14 mouse cellular contexts compared by ENCODE assay signal in the genomic region with DNA sequence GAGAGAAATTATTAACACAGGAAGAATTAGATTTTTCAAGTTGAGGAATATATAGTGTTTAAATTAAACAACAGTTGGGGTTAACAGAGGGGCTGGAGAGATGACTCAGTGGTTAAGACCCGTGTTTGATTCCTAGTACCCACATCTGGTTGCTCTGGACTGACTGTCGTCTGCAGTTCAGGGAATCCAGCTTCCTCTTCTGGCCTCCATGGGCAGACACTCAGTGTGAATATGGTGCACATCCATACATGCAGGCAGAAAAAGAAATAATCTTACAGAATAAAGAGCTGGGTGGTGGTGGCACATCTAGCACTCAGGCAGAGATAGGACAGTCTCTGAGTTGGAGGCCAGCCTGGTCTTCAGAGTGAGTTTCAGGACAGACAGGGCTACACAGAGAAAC. TPM values are rescaled to one million over a fixed set of nuclear protein-coding genes. Genes with fewer than 3 reads are reported as not detected.
DNase-seq lines count a peak whose midpoint lies in the region; ATAC-seq lines count a peak whose summit lies in the region.
"Had no signal": no experiment of that assay in that cellular context is flagged by ENCODE, and none has a peak within 500 bp of the region (broad histone marks: within the 10 kb centered on the region; RNA-seq: fewer than 3 reads in every experiment).

No protein-coding gene starts in this region.

- H3K4me1 ChIP-seq in intestine, embryonic 14.5 days (replicated peaks; ENCODE audit: control insufficient read depth, insufficient read depth, low read length) = peaks cover 14% of the 10 kb centered on the region
- H3K4me1 ChIP-seq in intestine, embryonic 16.5 days (ENCODE audit: control insufficient read depth, insufficient read depth, low read length) = peaks cover 17% of the 10 kb centered on the region
- peaks cover 23% of the 10 kb centered on the region for H3K4me1 ChIP-seq in embryonic facial prominence, embryonic 10.5 days
- peaks cover 38% of the 10 kb centered on the region for H3K4me1 ChIP-seq in hindbrain, embryonic 13.5 days (replicated peaks)
- H3K4me1 ChIP-seq in midbrain, embryonic 12.5 days = peaks cover 29% of the 10 kb centered on the region

- no peaks in the 10 kb centered on the region for H3K9me3 ChIP-seq in intestine, embryonic 14.5 days (ENCODE audit: control insufficient read depth, low read length)
- H3K9me3 ChIP-seq in intestine, embryonic 16.5 days (ENCODE audit: control insufficient read depth, low read length) = no peaks in the 10 kb centered on the region
- no peaks in the 10 kb centered on the region for H3K9me3 ChIP-seq in embryonic facial prominence, embryonic 10.5 days
- no peaks in the 10 kb centered on the region for H3K9me3 ChIP-seq in hindbrain, embryonic 13.5 days
- H3K9me3 ChIP-seq in midbrain, embryonic 12.5 days = no peaks in the 10 kb centered on the region
- H3K9me3 ChIP-seq: embryonic facial prominence, embryonic 12.5 days had no signal

- H3K4me3 ChIP-seq in intestine, embryonic 14.5 days (ENCODE audit: low read depth, low read length) = no peak overlapping the region
- H3K4me3 ChIP-seq in intestine, embryonic 16.5 days (ENCODE audit: low read length) = no peak overlapping the region
- H3K4me3 ChIP-seq in embryonic facial prominence, embryonic 10.5 days = peak overlapping the region; percentile 96
- peak overlapping the region; percentile 89 for H3K4me3 ChIP-seq in hindbrain, embryonic 13.5 days
- H3K4me3 ChIP-seq in midbrain, embryonic 12.5 days = no peak overlapping the region
- H3K4me3 ChIP-seq: embryonic facial prominence, embryonic 12.5 days had no signal

- no peak overlapping the region for H3K27ac ChIP-seq in intestine, embryonic 14.5 days (ENCODE audit: low read depth)
- no peak overlapping the region for H3K27ac ChIP-seq in intestine, embryonic 16.5 days (ENCODE audit: low read length)
- no peak overlapping the region for H3K27ac ChIP-seq in embryonic facial prominence, embryonic 10.5 days (replicated peaks)
- no peak overlapping the region for H3K27ac ChIP-seq in hindbrain, embryonic 13.5 days
- no peak overlapping the region for H3K27ac ChIP-seq in midbrain, embryonic 12.5 days (replicated peaks)
- H3K27ac ChIP-seq: embryonic facial prominence, embryonic 12.5 days had no signal

- H3K36me3 ChIP-seq in intestine, embryonic 14.5 days (ENCODE audit: control insufficient read depth, insufficient read depth, low read length) = peaks cover 52% of the 10 kb centered on the region
- peaks cover 1% of the 10 kb centered on the region; the same call in 1 of the 2 replicates for H3K36me3 ChIP-seq in intestine, embryonic 16.5 days (ENCODE audit: control insufficient read depth, insufficient read depth, low read length)
- H3K36me3 ChIP-seq in embryonic facial prominence, embryonic 10.5 days (replicated peaks) = peaks cover 56% of the 10 kb centered on the region
- peaks cover 42% of the 10 kb centered on the region for H3K36me3 ChIP-seq in hindbrain, embryonic 13.5 days
- H3K36me3 ChIP-seq in midbrain, embryonic 12.5 days = peaks cover 36% of the 10 kb centered on the region

- no peak for ATAC-seq in intestine, embryonic 14.5 days (replicated peaks; ENCODE audit: low FRiP score, low TSS enrichment, low read depth)
- no peak for ATAC-seq in intestine, embryonic 16.5 days
- ATAC-seq in hindbrain, embryonic 13.5 days (ENCODE audit: low FRiP score) = no peak
- no peak for ATAC-seq in midbrain, embryonic 12.5 days (ENCODE audit: low FRiP score, low read depth)
- ATAC-seq: intestine, postnatal 0 days had no signal

- DNase-seq in intestine, embryonic 14.5 days (ENCODE audit: low spot score) = no peak
- no peak for DNase-seq in embryonic facial prominence, embryonic 10.5 days (ENCODE audit: low spot score)
- DNase-seq in left cerebral cortex, adult 9 months (ENCODE audit: low spot score in 2 of 2) = no peak
- no peak for DNase-seq in spleen, postnatal 4 days (ENCODE audit: low spot score in 2 of 2)
- DNase-seq in testis, postnatal 14 days (ENCODE audit: low spot score) = no peak
- DNase-seq: gastrocnemius, postnatal 14 days; layer of hippocampus, postnatal 36 days; lung, postnatal 10 days; thymus, postnatal 36 days had no signal

- H3K4me2 ChIP-seq in intestine, embryonic 14.5 days (ENCODE audit: low read length) = peak overlapping the region; percentile 59
- no peak overlapping the region for H3K4me2 ChIP-seq in intestine, embryonic 16.5 days (ENCODE audit: low read depth, low read length)
- H3K4me2 ChIP-seq in hindbrain, embryonic 13.5 days = peak overlapping the region; percentile 77
- peak overlapping the region; percentile 62 for H3K4me2 ChIP-seq in midbrain, embryonic 12.5 days (replicated peaks)

- 62% methylated on average over 2 of the region's 2 CpGs for WGBS in intestine, embryonic 14.5 days
- WGBS in intestine, embryonic 16.5 days = 49% methylated on average over 2 of the region's 2 CpGs
- 82% methylated on average over 2 of the region's 2 CpGs for WGBS in embryonic facial prominence, embryonic 10.5 days
- 86% methylated on average over 2 of the region's 2 CpGs for WGBS in hindbrain, embryonic 13.5 days
- WGBS in midbrain, embryonic 12.5 days = 75% methylated on average over 2 of the region's 2 CpGs

- H3K9ac ChIP-seq in intestine, embryonic 14.5 days (ENCODE audit: low read length) = no peak overlapping the region
- H3K9ac ChIP-seq in intestine, embryonic 16.5 days (ENCODE audit: low read depth, low read length) = no peak overlapping the region
- peak overlapping the region; percentile 39; the same call in 1 of the 2 replicates for H3K9ac ChIP-seq in hindbrain, embryonic 13.5 days
- H3K9ac ChIP-seq in midbrain, embryonic 12.5 days (replicated peaks) = no peak overlapping the region
- H3K9ac ChIP-seq: embryonic facial prominence, embryonic 12.5 days had no signal

- H3K27me3 ChIP-seq in intestine, embryonic 14.5 days (replicated peaks; ENCODE audit: control insufficient read depth, insufficient read depth, low read length) = no peaks in the 10 kb centered on the region
- H3K27me3 ChIP-seq in intestine, embryonic 16.5 days (replicated peaks; ENCODE audit: control insufficient read depth, insufficient read depth, low read length) = no peaks in the 10 kb centered on the region
- no peaks in the 10 kb centered on the region for H3K27me3 ChIP-seq in embryonic facial prominence, embryonic 10.5 days (replicated peaks; ENCODE audit: low read depth, poor library complexity, severe bottlenecking)
- no peaks in the 10 kb centered on the region for H3K27me3 ChIP-seq in hindbrain, embryonic 13.5 days
- H3K27me3 ChIP-seq in midbrain, embryonic 12.5 days = no peaks in the 10 kb centered on the region
- H3K27me3 ChIP-seq: embryonic facial prominence, embryonic 12.5 days had no signal

RNA-seq across cellular contexts. Expression of gene Hint1, which starts 2.3 kb away (rescaled TPM):
- 740 and 774 TPM in 2 replicates for polyA plus RNA-seq in intestine, embryonic 14.5 days (2014; fragmentation: Nextera tagmentation; extraction: Ambion mirVana)
- 674 and 732 TPM in 2 replicates for polyA plus RNA-seq in intestine, embryonic 16.5 days (2015; fragmentation: Nextera tagmentation; extraction: Ambion mirVana)
- 643 and 644 TPM in 2 replicates for polyA plus RNA-seq in embryonic facial prominence, embryonic 10.5 days (2016; fragmentation: Nextera tagmentation; extraction: Ambion mirVana)
- polyA plus RNA-seq in hindbrain, embryonic 13.5 days (2015; fragmentation: Nextera tagmentation; extraction: Ambion mirVana) = 793 and 823 TPM in 2 replicates
- polyA plus RNA-seq in midbrain, embryonic 12.5 days (2016; fragmentation: Nextera tagmentation; extraction: Ambion mirVana) = 664 and 700 TPM in 2 replicates

RNA-seq across cellular contexts. Expression of gene Lyrm7, which starts 7.7 kb away (rescaled TPM):
- polyA plus RNA-seq in intestine, embryonic 14.5 days (2014; fragmentation: Nextera tagmentation; extraction: Ambion mirVana) = 8.0 and 12.4 TPM in 2 replicates
- 9.7 and 12.7 TPM in 2 replicates for polyA plus RNA-seq in intestine, embryonic 16.5 days (2015; fragmentation: Nextera tagmentation; extraction: Ambion mirVana)
- polyA plus RNA-seq in embryonic facial prominence, embryonic 10.5 days (2016; fragmentation: Nextera tagmentation; extraction: Ambion mirVana) = 6.7 and 6.9 TPM in 2 replicates
- polyA plus RNA-seq in hindbrain, embryonic 13.5 days (2015; fragmentation: Nextera tagmentation; extraction: Ambion mirVana) = 9.1 and 11.7 TPM in 2 replicates
- 8.9 TPM in 2 replicates for polyA plus RNA-seq in midbrain, embryonic 12.5 days (2016; fragmentation: Nextera tagmentation; extraction: Ambion mirVana)

RNA-seq across cellular contexts. Expression of gene Gpx3, which starts 33.8 kb away (rescaled TPM):
- polyA plus RNA-seq in intestine, embryonic 14.5 days (2014; fragmentation: Nextera tagmentation; extraction: Ambion mirVana) = 263 and 321 TPM in 2 replicates
- polyA plus RNA-seq in intestine, embryonic 16.5 days (2015; fragmentation: Nextera tagmentation; extraction: Ambion mirVana) = 511 and 784 TPM in 2 replicates
- polyA plus RNA-seq in embryonic facial prominence, embryonic 10.5 days (2016; fragmentation: Nextera tagmentation; extraction: Ambion mirVana) = 72.8 and 90.1 TPM in 2 replicates
- polyA plus RNA-seq in hindbrain, embryonic 13.5 days (2015; fragmentation: Nextera tagmentation; extraction: Ambion mirVana) = 50.2 and 54.0 TPM in 2 replicates
- polyA plus RNA-seq in midbrain, embryonic 12.5 days (2016; fragmentation: Nextera tagmentation; extraction: Ambion mirVana) = 36.1 and 39.7 TPM in 2 replicates

Comparison
In these comparisons a context has a peak if more than half of its experiments do, and no peak if none do; other contexts are left out.
1. H3K4me3 ChIP-seq: peak in embryonic facial prominence, embryonic 10.5 days (single experiment) and hindbrain, embryonic 13.5 days (single experiment); none in intestine, embryonic 14.5 days (single experiment), intestine, embryonic 16.5 days (single experiment) and midbrain, embryonic 12.5 days (single experiment).